Mouse (Mus musculus): ENCODE data around the gene Zfp324. TPM values are rescaled to one million over a fixed set of nuclear protein-coding genes. Genes with fewer than 3 reads are reported as not detected.

The Zfp324 gene
- total RNA-seq, 1 experiment from 2014 or later: 13.1 TPM

DNA sequence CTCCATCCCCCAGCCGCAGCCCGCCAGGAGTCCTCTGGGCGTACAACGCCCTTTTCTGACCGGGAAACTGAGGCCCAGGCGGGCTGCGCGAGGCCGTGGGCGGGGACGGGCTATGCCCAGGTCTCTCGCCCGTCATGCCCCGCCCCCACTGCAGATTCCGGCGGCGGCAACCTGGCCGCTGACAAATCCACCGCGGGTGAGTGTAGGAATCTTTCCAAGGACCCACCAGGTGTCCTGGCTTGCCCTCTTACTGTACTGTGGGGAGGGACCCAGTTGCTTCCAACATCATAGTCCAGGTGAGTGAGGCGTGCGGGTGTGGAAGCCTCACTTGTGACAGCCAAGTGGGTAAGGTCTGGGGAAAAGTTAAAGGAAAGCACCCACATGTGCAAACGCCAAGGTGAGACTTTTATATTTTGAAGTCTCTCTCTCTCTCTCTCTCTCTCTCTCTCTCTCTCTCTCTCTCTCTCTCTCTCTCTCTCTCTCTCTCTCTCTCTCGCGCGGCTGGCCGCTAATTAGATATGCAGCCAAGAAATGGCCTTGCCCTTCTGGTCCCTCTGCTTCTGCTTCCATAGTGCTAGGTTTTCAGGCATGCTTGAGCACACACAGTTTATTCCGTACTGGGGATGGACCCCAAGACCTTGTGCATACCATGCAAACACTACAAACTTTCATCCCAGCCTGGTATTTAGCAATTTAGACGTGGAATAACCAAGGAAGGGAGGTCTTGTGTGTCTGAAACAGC, 637 bp downstream of the Zfp324 start:
- peak; percentile 78 for DNase-seq

DNA sequence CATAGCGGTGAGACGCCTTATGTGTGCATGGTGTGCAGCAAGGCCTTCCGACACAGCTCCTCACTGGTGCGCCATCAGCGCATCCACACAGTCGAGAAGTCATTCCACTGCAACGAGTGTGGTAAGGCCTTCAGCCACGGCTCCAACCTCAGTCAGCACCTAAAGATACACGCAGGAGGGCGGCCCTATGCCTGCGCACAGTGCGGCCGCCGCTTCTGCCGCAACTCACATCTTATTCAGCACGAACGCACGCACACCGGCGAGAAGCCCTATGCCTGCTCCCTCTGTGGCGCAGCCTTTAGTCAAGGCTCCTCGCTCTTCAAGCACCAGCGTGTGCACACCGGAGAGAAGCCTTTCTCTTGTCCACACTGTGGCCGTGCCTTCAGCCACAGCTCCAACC, 5.3 kb downstream of the Zfp324 start:
- DNase-seq: no peak

- DNase-seq: peak; percentile 97
Measured at GRCm38 (mm10) chr7:12977682-12978389, 12.2 kb downstream of the Zfp324 start, which contains the start of gene Zfp446. Zfp446 (plus strand) TSS chr7:12977848.

- no peak for DNase-seq
Measured at GRCm38 (mm10) chr7:12978931-12979722, 13.5 kb downstream of the Zfp324 start.

GRCm38 (mm10) chr7:12979776-12980175, 14.1 kb downstream of the Zfp324 start:
- DNase-seq: no peak

- no peak for DNase-seq
Measured at GRCm38 (mm10) chr7:12980291-12980690, 14.7 kb downstream of the Zfp324 start.

- no peak for DNase-seq
Measured at GRCm38 (mm10) chr7:12985724-12986123, 20.1 kb downstream of the Zfp324 start.

DNA sequence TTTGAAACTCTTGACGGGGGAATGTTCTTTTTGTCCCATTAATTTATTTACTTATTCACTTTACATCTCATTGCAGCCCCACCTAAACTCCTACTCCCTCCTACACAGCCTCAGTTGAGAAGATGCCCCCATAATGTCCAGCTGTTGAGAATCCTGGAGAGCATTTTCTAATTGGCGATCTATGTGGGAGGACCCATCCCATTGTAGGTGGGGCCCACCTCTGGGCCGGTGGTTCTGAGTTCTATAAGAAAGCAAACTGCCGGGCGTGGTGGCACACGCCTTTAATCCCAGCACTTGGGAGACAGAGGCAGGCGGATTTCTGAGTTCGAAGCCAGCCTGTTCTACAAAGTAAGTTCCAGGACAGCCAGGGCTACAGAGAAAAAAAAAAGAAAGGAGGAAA, 21.3 kb downstream of the Zfp324 start:
- DNase-seq: no peak

- DNase-seq: no peak
Measured at GRCm38 (mm10) chr7:12987409-12988189, 22.0 kb downstream of the Zfp324 start.

DNA sequence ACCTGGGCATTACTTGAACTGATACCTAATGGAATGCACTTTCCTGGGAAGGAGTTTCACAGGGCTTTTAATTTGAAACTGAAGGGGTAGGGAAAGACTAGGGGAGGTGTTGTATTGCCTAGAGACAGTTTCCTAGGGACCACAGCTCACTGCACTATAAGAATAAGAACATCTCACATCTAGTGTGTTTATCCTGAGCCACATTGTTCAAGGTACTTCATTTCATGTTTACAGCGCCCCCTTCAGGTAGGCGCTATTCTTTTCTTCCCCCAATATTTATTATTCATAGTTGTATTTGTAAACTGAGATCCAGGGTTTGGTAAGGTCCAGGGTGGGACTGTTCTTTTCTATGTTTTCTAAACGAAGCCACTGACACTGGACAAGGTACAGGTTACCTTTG, 26.6 kb downstream of the Zfp324 start:
- DNase-seq: no peak

DNA sequence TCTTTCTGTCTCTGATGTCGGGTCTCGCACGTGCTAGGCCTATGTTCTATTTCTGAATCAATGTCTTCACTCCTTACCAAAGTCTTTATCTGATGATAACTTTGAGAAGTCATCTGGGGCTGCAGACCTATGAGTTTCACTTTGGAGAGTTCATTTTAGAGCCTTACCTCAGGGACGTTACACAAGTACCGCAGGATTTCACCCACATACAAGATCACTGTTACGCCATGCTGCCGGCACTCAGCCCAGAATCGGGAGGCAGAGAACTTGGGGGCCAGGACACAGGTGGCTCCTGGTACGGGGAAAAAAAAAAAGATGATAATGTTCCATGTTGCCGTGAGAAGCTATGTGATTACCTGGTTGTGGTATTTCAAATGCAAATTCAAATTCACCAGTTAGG, 27.5 kb downstream of the Zfp324 start:
- no peak for DNase-seq

- no peak for DNase-seq
Measured at GRCm38 (mm10) chr7:12995862-12996261, 30.2 kb downstream of the Zfp324 start.

DNA sequence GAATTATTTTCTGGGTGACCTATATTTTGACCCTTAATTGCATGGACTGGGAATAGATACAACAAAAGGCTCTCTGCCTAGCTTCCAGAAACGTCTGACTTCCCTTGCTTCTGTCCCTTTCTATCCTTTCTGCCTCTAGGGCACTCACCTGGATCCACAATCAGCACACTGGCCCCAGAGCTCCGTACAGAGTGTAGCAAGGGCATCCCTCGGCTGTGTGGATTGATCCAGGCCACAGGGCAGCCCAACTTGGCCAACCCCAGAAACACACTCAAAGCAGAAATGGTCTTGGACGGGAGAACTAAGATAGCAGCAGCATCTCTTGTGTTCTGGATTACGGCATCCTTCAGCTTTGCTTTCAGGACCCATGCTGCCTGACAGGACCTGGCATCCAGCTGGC, 31.6 kb downstream of the Zfp324 start:
- no peak for DNase-seq

GRCm38 (mm10) chr7:12998053-12998452, 32.4 kb downstream of the Zfp324 start, which contains the start of gene Slc27a5:
Slc27a5 (minus strand) TSS chr7:12998192.
- DNase-seq: no peak

GRCm38 (mm10) chr7:12998851-12999250, 33.2 kb downstream of the Zfp324 start, which contains the start of gene Trim28:
Trim28 (plus strand) TSS chr7:12999114.
- DNase-seq: no peak

- DNase-seq: no peak
Measured at GRCm38 (mm10) chr7:13001584-13001983, 35.9 kb downstream of the Zfp324 start.

DNA sequence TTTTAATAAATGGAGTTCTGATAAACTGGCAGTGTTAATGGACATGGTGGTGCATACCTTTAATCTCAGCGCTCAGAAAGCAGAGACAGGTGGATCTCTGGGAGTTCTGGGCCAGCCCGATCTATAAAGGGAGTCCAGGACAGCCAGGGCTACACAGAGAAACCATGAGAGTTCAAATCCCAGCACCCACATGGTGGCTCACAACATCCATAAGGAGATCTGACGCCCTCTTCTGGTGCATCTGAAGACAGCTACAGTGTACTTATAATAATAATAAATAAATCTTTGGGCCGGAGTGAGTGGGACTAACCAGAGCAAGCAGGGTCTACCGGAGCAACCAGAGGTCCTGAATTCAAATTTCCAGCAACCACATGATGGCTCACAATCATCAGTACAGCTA, 37.7 kb downstream of the Zfp324 start:
- no peak for DNase-seq

DNA sequence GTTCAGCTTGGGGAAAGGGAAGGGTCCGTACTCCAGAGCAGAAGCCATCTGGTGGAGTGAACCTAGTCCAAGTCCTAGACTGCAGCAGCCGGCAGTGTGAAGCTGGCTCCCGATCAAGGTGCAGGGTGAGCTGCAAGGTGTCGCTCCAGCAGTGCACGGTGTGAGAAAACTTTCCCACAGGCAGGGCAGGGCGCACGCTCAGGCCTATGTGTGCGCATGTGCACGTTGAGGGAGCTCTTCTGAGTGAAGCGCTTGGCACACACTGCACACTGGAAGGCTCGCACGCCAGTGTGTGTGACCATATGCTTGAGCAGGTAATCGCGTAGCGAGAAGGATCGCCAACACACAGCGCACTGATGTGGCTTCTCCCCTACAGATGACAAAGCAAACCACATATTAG, 40.4 kb downstream of the Zfp324 start:
- DNase-seq: no peak

DNA sequence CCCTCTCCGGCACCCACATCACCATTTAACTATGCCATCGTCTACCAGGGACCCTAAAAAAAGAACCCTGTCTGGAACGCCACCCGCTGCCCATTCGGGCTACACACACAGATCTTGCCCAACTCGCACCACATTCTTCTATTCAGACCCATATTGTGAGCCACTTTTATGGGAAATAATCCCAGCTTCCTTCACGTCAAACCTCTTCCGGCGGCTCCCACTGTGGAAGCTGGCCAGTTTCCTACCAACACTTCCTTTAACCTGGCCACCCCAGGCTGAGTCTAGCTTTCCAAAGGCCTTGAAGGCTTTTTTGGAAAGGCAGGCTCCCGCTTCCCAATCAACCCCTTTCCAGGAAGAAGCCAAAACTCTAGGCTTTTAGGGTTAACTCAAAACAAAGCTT, 40.9 kb downstream of the Zfp324 start:
- DNase-seq: no peak

GRCm38 (mm10) chr7:13007341-13008092, 41.9 kb downstream of the Zfp324 start:
- DNase-seq: no peak

Measured in adrenal gland, postnatal 25 days (tissue).